Mouse (Mus musculus) heart, postnatal 4 days (tissue): ENCODE measurements around the gene Shroom2. TPM values are rescaled to one million over a fixed set of nuclear protein-coding genes. Genes with fewer than 3 reads are reported as not detected.

Experiments used
- DNase-seq: peaks from one replicate; pipeline ENCODE4 v3.0.0; 2021
- total RNA-seq, 2 experiments: library from RNA; stranded (reverse); gene quantifications; 2 replicates each; pipeline ENCODE4 v1.2.3; 2021

Gene Shroom2
- total RNA-seq, 2 experiments from 2014 or later: 10.3 to 12.7 TPM

DNA sequence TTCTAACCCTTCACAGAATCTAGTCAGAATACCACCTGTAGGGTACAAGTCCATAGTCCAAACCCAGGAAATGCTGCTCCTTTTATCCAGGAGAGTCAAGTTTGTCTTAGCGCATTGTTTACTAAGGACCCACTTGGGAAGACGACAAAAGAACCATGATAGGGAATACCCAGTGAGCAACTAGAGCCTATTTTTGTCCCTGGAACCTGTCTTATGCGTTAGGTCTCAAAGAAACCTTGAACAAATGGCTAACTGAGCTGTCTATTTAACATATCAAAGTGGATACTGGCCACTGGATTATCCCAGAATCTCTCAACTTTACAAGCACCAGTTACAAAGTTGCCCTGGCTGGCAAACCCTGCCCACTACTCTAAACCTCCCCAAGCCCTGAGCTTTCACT, 67.6 kb downstream of the Shroom2 start:
- no peak for DNase-seq

DNA sequence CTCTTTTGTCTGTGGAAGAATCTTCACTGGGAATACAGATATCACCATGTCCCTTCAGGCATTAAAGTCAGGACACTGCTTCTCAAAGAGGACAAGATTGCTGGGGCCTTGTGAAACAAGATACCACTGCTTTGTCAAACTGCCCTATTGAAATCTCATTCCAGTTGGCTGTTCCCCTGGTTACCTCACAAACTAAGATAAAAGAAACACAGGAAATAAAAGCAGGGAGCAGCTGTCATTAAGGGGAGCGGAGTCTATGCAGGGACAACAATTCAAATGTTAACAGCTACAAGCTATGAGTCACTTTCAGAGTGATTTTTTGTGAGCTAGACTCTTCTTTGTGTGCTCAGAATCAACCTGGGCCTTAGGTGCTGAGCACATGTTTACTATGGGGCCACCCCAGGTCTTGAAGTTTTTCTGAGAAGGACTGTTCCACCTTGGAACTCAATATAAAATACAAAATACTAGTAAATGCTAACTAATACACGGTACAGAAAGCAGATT, 78.4 kb downstream of the Shroom2 start:
- DNase-seq: peak; percentile 6

DNA sequence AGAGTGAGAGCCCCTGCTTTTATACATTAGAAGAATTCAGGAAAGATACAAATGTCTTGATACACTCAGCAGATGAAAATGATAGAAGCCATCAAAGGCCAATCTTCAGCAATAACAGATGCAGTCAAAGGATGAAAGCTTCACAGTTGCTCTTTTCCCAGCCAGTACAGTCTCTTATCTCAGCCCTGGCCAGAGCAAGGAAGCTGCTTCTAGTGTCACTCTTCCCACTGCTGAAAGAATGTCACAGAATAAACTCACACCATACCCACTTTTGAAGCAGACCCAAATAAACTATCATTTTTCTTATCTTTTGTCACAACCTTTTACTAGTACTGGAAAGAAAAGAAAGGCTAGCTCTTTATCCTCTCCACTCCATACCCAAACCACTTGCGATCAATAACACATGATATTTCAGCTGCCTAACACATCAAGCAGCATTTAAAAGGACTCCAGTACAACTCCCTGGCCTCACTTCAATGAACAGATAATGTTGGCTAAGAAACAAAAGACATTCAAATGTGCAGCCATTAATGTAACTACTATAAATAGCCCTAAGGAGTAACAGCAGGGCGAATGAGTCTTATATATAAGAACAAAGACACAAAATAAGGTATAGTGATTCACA, 90.0 kb downstream of the Shroom2 start:
- no peak for DNase-seq

DNA sequence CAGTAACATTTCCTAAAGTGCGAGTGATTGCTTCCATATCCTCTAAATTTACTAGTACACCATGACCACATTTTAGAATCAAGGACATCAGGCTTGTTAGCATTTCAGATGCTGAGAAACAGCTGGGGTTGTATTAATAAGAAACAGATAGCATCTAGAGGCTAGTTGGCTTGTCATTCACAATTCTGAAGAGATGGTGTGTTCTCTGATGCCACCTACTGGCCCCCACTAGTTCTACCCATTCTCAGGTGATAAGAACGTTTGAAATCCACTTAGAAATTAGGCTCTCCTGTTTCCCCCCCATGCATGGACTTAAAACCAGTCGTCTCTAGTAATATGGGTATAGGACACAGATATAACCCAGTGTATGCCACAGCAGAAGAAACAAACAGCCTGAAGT, 92.9 kb downstream of the Shroom2 start:
- peak; percentile 16 for DNase-seq

DNA sequence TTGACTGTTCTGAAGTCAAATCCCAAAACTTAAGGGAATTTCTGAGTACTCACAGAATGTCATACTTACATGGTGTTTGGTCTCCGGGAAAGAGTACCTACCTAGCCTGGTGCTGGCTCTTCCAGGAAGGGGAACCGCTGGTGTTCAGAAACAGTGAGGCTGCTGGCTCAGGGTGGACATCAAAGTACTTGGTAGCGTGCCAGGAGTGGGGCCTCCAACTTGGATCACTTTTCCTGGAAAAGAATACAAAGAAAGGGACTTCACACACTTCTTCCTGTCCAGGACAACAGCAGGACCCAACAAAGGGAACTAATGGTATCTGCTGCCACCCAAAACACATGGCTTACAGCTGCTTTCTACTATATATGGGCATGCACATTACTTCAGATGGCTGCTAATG, 95.8 kb downstream of the Shroom2 start:
- peak; percentile 15 for DNase-seq

DNA sequence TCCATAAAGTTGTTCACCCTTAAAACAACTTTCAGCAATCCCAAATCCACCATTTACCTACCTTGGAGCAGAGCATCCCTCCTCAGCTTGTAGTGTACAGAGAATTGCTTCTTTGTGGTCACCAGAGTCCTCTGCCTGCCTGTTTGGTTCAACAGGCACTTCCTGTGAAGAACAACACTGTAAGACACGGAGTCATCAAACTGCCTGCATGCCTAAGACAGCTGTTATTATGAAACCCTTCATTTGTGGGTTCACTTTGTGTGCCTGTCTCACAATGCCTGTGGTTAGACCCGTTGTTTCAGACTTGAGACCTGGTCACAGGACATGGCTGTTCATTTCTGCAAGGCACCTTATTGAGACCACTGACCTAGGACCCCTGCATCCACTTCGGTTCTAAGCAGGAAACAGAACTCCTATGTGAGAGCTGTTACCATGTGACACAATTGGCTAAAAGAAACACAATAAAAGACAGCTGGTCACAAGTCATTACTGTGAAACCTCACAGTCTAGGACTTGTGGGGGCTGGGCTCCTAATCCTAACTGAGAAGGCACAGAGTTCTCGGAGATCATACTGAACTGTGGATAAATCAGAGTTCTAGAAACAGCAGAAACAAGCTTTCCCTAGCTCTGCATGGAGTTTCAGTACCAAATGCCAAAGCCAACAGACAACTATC, 111.8 kb downstream of the Shroom2 start:
- no peak for DNase-seq

DNA sequence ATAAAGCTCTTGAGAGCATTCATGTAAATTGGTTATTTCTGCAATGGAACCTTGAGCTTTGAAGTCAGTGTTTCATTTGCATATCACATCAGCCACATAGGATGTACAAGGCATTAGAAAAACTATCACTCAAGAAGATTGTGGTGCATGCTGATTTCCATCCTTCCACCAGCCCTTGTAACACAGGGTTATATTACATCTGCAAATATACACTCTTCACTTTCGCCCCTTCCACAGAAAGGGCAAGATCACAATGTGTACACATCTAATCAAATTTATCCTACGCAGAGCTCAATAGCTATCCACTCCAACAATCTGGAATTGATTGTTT, 112.7 kb downstream of the Shroom2 start:
- DNase-seq: no peak

DNA sequence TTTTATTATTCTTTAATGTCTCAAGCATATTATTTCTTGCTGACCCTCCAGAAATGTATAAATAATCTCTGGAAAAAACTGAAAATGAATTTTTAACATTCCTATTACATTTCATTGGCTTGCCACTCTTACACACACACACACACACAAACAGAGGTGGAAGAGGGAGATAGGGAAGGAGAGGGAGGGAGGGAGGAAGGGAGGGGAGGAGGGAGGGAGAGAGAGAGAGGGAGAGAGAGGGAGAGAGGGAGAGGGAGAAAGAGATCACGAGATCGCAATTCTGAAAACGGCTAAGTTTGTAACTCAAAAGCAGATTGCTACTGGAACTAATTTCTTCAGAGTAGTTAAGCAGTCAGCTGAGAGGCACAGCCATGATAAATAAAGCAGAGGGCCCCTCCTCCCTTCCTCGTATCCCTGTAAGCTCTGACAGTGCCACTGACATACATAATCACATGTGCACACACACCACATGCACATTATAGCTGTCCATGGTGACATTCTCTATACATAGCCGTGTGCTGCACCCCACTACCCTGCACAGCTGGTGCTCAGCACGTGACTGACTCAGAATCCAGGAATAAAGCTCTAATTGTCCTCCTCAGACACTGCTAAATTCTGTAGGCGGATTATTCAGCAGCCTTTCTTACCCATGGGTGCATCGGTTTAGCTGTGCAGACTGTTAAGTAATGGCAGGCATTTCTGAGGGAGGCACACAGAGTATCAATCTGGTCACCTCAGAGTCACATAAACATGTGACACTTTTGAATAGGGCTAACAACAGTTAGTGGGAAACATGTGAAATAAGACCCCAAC, 113.3 kb downstream of the Shroom2 start:
- DNase-seq: no peak

DNA sequence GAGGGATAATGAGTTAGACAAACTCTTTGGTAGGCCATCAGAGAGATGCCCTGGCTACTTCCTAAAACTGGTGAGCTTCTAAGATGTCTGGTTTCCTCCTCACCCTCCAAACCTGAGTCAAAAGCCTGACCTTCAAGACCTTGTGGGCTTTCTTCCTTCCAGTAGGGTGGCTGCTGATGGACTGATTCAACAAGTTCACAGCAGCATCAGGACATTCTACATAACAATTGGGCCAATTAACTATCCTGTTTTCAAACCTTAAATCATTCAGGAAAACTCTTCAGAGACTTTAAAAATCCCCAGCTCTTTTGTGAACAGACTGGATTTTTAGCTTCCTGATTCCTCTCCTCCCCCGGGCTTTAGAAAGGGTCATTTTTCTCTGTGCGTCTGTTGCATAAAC, 116.6 kb downstream of the Shroom2 start:
- no peak for DNase-seq

DNA sequence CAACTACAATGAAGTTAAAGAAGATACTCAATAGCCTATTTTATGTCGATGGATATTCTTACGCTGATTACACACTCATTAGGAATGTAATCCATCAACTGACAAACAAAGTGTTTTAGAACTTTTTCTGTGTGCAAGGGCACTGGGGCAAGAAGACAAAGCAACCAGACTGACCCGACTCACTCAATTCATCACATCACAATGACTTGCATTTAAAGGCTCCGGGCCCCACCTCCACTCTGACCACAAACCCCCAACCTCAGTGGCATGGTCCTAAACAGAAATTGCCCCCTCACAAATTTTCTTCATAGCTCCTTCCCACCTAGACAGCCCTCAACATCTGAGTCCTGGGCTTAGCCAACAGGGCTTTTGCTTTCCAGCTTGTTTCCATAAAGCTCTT, 124.4 kb downstream of the Shroom2 start:
- DNase-seq: no peak

DNA sequence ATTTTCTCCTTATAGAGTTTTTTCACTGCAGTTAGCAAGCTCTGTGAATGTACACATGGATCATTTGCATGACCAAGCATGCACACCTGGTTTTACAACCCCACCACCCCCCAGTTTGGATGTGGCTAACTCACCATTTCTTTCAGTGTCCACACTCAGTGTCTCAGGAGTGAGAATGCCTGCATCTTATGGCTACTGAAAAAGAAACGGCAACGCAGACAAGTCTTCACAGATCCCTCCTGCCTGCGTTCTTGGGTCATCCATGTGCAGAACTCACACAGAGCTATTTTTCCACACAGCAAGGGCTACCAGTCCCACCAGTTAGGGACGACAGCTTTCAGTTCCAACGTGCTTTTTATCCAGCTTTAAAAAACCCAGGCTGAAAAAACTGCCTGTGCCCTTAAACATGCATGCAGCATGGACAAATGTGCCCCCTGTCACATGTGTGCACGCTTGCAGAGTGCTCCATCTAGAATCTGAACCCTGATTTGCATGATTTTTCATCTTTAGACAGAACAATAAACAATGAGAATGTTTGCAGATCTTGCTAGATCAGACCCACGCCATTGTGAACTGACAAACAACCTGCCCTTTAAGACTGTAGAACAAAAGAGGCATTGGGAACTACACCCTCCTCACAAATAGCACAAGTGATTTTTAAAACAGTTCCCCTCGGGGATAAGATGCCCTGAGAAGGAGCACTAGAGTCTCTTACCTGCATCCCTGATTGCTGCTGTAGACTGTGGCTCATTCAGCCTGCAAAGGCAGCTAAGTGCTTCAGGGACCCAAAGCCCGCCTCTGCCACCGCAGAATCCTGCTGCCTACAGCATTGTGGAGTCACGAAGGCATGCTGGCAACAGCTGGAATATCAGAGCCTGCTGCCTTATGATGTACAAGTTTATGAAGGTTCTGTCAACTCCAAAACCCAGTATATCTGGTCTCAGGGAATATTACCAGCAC, 125.3 kb downstream of the Shroom2 start:
- no peak for DNase-seq

DNA sequence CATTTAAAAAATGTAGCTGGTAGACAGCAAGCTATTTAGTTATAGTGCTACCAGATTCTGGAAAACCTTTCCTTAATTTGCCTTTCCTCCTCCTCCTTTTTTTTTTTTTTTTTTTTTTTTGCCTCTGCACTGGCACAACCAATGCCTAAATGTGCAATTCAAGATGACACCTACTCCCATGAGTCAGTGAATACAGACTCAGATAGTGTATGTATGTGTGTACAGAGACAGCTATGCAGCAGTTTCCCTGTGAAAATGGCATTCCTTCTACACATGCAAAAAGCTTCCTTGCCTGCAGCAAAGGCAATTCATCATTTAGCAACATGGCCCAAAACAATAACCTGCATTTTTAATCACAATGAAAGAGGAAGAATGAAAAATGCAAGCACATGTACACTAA, 126.1 kb downstream of the Shroom2 start:
- DNase-seq: no peak

DNA sequence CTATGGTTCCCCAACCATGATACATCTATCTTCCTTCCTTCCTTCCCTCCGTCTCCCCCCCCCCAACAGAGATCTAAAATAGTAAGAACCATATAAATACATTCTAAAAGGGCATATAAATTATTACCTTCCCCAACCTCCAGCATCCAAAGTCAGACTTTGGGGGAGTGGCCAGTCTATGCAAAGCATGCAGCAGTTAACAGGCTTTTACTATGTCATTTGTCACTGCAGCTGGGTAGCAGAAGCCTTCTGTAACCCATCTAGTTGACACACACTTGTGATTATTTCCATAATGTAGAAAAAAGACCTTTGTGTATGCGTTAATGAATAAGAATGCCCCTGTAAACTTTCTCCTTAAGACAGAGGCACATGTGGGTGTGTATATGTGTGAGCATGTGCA, 126.6 kb downstream of the Shroom2 start:
- no peak for DNase-seq

DNA sequence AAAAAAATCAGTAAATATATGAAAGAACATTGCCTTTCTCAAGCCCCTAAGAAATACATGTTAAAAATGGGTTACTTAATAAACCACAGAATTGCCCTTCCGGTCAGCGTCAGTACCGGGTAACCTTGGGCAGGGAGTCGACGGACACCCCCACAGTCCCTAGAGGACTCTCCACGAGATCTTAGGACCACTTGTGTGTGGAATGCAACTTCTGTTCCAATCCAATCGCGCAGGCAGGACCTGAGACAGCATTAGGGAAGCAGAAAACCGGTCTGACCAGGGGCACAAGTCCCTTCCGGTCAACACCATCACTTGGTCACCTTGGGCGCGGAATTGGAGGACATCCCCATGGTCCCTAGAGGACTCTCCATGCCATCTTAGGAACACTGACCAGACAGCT, 133.9 kb downstream of the Shroom2 start:
- no peak for DNase-seq

DNA sequence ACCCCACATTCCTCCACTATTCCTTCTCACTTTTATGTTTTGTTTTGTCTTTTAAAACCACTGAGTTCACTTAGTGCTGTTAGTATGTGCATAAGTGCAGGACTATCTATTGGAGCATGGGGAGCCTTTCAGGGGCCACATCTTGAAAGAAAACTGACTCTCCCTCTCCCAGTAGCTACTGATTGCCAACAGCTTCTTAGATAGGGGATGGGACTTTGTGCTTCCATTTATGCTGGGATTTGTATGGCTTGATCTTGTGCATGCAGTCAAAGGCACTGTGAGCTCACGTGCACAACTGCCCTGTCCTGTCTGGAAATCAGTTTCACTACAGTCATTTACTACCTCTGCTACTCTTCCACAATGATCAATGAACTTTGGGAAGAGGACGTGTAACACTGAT, 147.9 kb downstream of the Shroom2 start:
- no peak for DNase-seq

DNA sequence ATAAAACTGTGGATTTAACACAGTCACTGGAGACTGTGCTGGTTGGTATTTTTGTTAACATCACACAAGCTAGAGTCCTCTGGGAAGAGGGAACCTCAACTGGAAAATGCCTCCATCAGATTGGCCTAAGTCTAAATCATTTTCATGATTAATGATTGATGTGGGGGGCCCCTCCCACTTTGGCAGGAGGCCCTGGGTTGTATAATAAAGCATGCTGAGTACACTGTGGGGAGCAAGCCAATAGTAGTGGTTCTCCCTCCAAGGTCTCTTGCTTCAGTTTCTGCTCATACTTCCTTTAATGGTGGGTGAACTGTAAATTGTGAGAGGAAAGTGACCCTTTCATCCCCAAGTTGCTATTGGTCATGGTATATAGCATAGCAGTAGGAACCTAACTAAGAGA, 148.3 kb downstream of the Shroom2 start:
- no peak for DNase-seq

DNA sequence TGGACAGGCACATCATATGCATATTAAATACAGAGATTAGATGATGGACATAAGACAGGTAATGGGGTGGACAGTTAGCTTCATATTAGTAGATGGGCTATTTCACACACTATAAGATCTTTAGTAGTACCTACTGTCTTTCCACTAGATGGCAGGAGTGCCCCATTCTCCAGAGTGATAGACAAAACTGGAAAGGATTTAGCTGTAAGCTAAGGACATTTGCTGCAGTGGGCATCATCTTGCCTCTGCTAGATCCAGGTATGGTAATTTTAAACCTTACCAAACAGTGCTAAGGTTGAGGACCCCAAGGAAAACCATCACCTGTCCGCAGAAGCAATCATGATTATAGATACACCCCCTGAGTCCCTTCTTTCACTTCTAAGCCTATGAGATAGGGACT, 150.8 kb downstream of the Shroom2 start:
- DNase-seq: peak; percentile 63

DNA sequence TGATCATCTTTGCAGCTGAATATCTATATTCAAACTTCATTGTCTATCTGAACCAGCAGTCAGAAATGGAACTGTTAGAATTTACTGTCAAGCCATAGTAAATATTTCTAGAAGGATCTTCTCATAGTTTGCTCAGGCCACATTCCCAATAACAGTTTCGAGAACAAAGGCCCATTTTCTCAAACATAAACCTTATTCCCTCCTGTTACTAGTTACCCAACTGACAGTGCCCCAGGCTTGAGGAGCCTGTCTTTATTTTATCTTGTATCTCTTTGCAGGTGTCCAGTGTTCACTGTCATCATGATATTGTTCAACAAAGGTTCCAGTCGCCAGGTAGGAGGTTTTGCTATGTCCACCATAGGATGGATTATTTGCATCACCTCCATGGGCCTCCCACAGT, 206.2 kb downstream of the Shroom2 start, which contains the start of gene Cldn34a:
TSS of gene Cldn34a (plus strand) at position 301 of the 400 bp plus-strand sequence.
- no peak for DNase-seq
